ENCODE assay signal across 8 mouse cellular contexts in the genomic region with DNA sequence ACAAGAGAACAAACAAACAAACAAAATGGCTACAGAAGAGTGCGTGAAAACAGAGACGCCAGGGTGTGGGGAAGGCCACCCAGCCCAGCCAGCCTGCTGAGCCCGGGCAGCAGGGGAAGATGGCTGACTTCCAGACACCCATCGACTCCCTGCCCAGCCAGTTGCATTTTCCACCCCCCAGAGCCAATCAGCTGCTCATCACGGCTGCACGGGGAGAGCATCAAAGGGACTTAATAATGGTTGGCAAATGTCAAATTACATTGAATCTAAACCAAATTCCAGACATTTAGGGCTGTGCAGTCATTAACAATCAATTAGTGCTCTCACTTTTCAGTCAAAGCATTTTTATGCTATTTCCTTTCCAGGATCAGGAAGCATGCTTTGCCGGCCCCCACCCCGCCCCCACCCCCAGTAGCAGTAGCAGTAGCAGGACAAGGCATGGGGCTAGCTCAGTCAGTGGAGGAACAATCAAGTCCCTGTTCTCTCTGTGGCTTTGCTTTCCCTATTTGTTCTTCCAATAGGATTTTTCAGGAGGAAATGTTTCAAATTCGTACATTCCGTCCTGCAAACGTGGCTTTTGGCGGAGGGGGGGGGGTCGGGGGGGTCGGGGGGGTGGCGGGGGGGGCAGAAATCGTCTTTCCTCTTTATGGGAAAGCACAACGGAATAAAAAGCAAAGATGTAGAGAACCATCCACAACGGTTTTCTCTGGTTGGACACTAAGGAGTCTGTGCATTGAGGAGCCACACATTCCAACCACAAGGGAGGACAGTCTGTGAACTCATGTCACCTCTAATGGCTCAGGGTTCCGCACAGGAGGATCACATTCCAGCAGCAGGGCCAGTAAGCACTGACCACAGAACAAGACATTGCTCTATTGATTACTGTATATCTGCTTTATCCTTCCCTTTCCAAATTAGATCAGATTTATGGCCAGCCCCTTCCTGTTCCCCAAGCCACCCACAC.
DNase-seq lines count a peak whose midpoint lies in the region; ATAC-seq and TF ChIP-seq lines count a peak whose summit lies in the region.

No protein-coding gene starts in this region.

- no peaks in the 10 kb centered on the region for H3K27me3 ChIP-seq in kidney, adult 2 months (replicated peaks; ENCODE audit: control insufficient read depth, insufficient read depth, low read length)
- no peaks in the 10 kb centered on the region; the same call in 1 of the 2 replicates for H3K27me3 ChIP-seq in liver, embryonic 11.5 days (replicated peaks; ENCODE audit: control insufficient read depth, insufficient read depth, low read length)
- H3K27me3 ChIP-seq in neural tube, embryonic 14.5 days (ENCODE audit: control insufficient read depth, insufficient read depth, low read length) = no peaks in the 10 kb centered on the region

- DNase-seq in cerebellum, adult 11 months = peak; percentile 27
- DNase-seq in cerebellum, adult 9-10 months = no peak
- peak; percentile 50 for DNase-seq in adrenal gland, postnatal 14 days
- peak; percentile 29 for DNase-seq in forelimb bud, embryonic 11.5 days (ENCODE audit: low read depth, low spot score)
- DNase-seq in kidney, adult 2 months = peak; percentile 40
- DNase-seq in liver, embryonic 11.5 days (ENCODE audit: low spot score) = no peak
- DNase-seq in spleen, postnatal 10 days (ENCODE audit: low spot score in 2 of 2) = no peak

- WGBS in kidney, adult 2 months = 11% methylated on average over 19 of the region's 19 CpGs
- WGBS in liver, embryonic 11.5 days = 31% methylated on average over 19 of the region's 19 CpGs
- 28% methylated on average over 19 of the region's 19 CpGs for WGBS in neural tube, embryonic 14.5 days

- no peak overlapping the region for H3K9ac ChIP-seq in liver, embryonic 11.5 days (ENCODE audit: low read depth, low read length)
- H3K9ac ChIP-seq in neural tube, embryonic 14.5 days (replicated peaks; ENCODE audit: low read depth, low read length) = no peak overlapping the region

- no peaks in the 10 kb centered on the region for H3K9me3 ChIP-seq in liver, embryonic 11.5 days (ENCODE audit: control insufficient read depth, low read length)
- no peaks in the 10 kb centered on the region for H3K9me3 ChIP-seq in neural tube, embryonic 14.5 days (ENCODE audit: control insufficient read depth, low read length)

- no peaks in the 10 kb centered on the region for H3K36me3 ChIP-seq in kidney, adult 2 months (ENCODE audit: control insufficient read depth, insufficient read depth, low read length)
- no peaks in the 10 kb centered on the region for H3K36me3 ChIP-seq in liver, embryonic 11.5 days (ENCODE audit: control insufficient read depth, insufficient read depth, low read length)
- no peaks in the 10 kb centered on the region for H3K36me3 ChIP-seq in neural tube, embryonic 14.5 days (ENCODE audit: control insufficient read depth, insufficient read depth, low read length)

- no peak for TF ChIP-seq CTCF in kidney, adult 2 months (conservative IDR thresholded peaks at IDR 0.05; ENCODE audit: insufficient read depth, insufficient read length, low read depth, low read length)

- TF ChIP-seq POLR2A in kidney, adult 2 months (IDR thresholded peaks at IDR 0.05; ENCODE audit: low read depth, low read length) = no peak

- no peak for ATAC-seq in liver, embryonic 11.5 days (replicated peaks; ENCODE audit: low FRiP score)
- peak; percentile 84 for ATAC-seq in neural tube, embryonic 14.5 days (ENCODE audit: low read depth)

- H3K4me3 ChIP-seq in kidney, adult 2 months (ENCODE audit: insufficient read depth, low read depth, low read length) = no peak overlapping the region
- H3K4me3 ChIP-seq in liver, embryonic 11.5 days (ENCODE audit: low read depth, low read length) = no peak overlapping the region
- H3K4me3 ChIP-seq in neural tube, embryonic 14.5 days (ENCODE audit: low read depth, low read length) = no peak overlapping the region

- peak overlapping the region; percentile 1 for H3K27ac ChIP-seq in kidney, adult 2 months (ENCODE audit: insufficient read depth, low read depth, low read length)
- no peak overlapping the region for H3K27ac ChIP-seq in liver, embryonic 11.5 days (ENCODE audit: low read depth, low read length)
- H3K27ac ChIP-seq in neural tube, embryonic 14.5 days (ENCODE audit: low read depth, low read length) = no peak overlapping the region

- H3K4me1 ChIP-seq in kidney, adult 2 months (ENCODE audit: control insufficient read depth, insufficient read depth, low read length) = 0 out of 2 replicates have a peak, but pooled peaks cover 8% of the 10 kb centered on the region
- H3K4me1 ChIP-seq in liver, embryonic 11.5 days (replicated peaks; ENCODE audit: control insufficient read depth, insufficient read depth, low read length) = no peaks in the 10 kb centered on the region; the same call in 1 of the 2 replicates
- H3K4me1 ChIP-seq in neural tube, embryonic 14.5 days (ENCODE audit: control insufficient read depth, insufficient read depth, low read length) = peaks cover 7% of the 10 kb centered on the region; the same call in 1 of the 2 replicates

- peak overlapping the region; percentile 34 for H3K4me2 ChIP-seq in liver, embryonic 11.5 days
- H3K4me2 ChIP-seq in neural tube, embryonic 14.5 days (ENCODE audit: low read depth, low read length) = peak overlapping the region; percentile 16; the same call in 1 of the 2 replicates

Comparison
In these comparisons a context has a peak if more than half of its experiments do, and no peak if none do; other contexts are left out.
1. DNase-seq: peak in cerebellum, adult 11 months (single experiment), adrenal gland, postnatal 14 days (single experiment), forelimb bud, embryonic 11.5 days (single experiment) and kidney, adult 2 months (single experiment); none in cerebellum, adult 9-10 months (single experiment), liver, embryonic 11.5 days (single experiment) and spleen, postnatal 10 days (0 of 2).